Mouse (Mus musculus) lung, embryonic 16.5 days (tissue): ENCODE data around the gene Pitpnm2. TPM values are rescaled to one million over a fixed set of nuclear protein-coding genes. Genes with fewer than 3 reads are reported as not detected.

ENCODE experiments used
- ATAC-seq: fragments of 200-750 bp; cut with Nextera tagmentation; 2 replicates; pipeline ENCODE4 v1.8.0; 2017; ENCODE audit warnings: low read depth, mild to moderate bottlenecking, moderate library complexity
- H3K27ac ChIP-seq: fragments of 300-500 bp; sonication (generic); 2 replicates; pipeline ENCODE4 v1.5.1; 2014; ENCODE audit warnings: mild to moderate bottlenecking, control low read depth, low read length
- H3K27me3 ChIP-seq: fragments of 300-500 bp; sonication (generic); 2 replicates; pipeline ENCODE4 v1.6.1; 2014; ENCODE audit warnings: low read depth, low read length, mixed read lengths; ENCODE audit not compliant: control insufficient read depth, insufficient read depth
- H3K36me3 ChIP-seq: fragments of 300-500 bp; sonication (generic); 2 replicates; pipeline ENCODE4 v1.6.1; 2014; ENCODE audit warnings: low read length; ENCODE audit not compliant: control insufficient read depth, insufficient read depth
- H3K4me1 ChIP-seq: fragments of 300-500 bp; sonication (generic); replicated peaks from 2 replicates; pipeline ENCODE4 v1.6.1; 2014; ENCODE audit warnings: low read length, mixed read lengths; ENCODE audit not compliant: control insufficient read depth, insufficient read depth
- H3K4me2 ChIP-seq: fragments of 300-500 bp; sonication (generic); 2 replicates; pipeline ENCODE4 v1.6.1; 2014; ENCODE audit warnings: low read depth, low read length, control low read depth
- H3K4me3 ChIP-seq: fragments of 300-500 bp; sonication (generic); 2 replicates; pipeline ENCODE4 v1.5.1; 2014; ENCODE audit warnings: mild to moderate bottlenecking, low read length, control low read depth
- H3K9ac ChIP-seq: fragments of 300-500 bp; sonication (generic); 2 replicates; pipeline ENCODE4 v1.6.1; 2014; ENCODE audit warnings: low read length, control low read depth
- H3K9me3 ChIP-seq: fragments of 300-500 bp; sonication (generic); 2 replicates; pipeline ENCODE4 v1.6.1; 2016; ENCODE audit warnings: low read length; ENCODE audit not compliant: control insufficient read depth
- WGBS: fragments of 180-500 bp; shearing (Covaris S2); extraction: QIAGEN DNeasy Blood & Tissue Kit; methylation state at CpG from one replicate; pipeline ENCODE4 v1.1.7; 2014; 5-methylcytosine and 5-hydroxymethylcytosine counted together
- polyA plus RNA-seq: library from polyadenylated mRNA; unstranded; fragments of >200 nt; fragmentation: Nextera tagmentation; extraction: Ambion mirVana; gene quantifications from 2 replicates; pipeline ENCODE4 v1.2.1, GENCODE M21; 2015

The Pitpnm2 gene
- polyA plus RNA-seq, 1 experiment from 2014 or later: 6.6 TPM

DNA sequence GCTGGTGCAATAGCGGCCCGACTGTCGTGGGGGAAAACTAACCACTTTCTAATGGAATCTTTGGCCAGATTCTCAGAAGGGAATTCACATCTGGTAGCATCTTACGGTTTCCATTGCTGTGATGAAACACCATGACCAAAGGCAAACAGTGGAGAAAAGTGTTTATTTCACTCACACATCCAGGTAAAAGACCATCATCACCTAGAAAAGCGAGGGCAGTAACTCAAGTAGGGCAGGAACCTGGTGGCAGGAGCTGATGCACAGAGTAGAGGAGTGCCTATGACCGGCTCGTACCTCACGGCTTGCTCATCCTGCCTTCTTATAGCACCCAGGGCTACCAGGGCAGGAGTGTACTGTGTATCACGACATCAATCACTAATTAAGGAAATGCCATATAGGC, 146.0 kb downstream of the Pitpnm2 start:
- no peaks in the 10 kb centered on the region for H3K27me3 ChIP-seq
- H3K9me3 ChIP-seq: no peaks in the 10 kb centered on the region

DNA sequence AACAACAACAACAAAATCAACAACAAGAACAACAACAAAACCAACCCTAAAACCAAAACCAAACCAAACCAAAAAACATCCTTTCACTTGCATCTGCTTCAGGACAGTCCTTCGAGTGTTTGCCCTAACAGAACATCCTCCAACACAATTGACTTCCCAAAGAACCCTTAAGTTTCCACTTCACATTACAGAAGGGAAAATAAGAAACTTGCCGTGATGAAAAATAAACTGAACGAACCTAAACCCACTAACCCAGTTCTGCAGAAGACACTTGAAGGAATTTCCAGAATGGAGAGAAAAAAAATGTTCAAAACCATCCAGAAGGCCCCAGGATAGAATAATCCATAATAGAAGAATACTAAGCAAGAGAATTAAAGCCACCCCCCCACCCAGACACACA, 146.5 kb downstream of the Pitpnm2 start:
- no peak for ATAC-seq
- Histone ChIP-seq H3K27me3 (no peaks in the 10 kb centered on the region), H3K9ac (no peak overlapping the region), H3K4me3 (no peak overlapping the region), H3K36me3 (no peaks in the 10 kb centered on the region), H3K27ac (no peak overlapping the region), H3K9me3 (no peaks in the 10 kb centered on the region), H3K4me1 (no peaks in the 10 kb centered on the region), H3K4me2 (no peak overlapping the region)
- WGBS: 65% methylated on average over 3 of the region's 3 CpGs

More for the DNA sequence above, 146.0 kb downstream of the Pitpnm2 start:
- Histone ChIP-seq H3K36me3 (no peaks in the 10 kb centered on the region), H3K4me2 (no peak overlapping the region), H3K4me3 (no peak overlapping the region), H3K4me1 (no peaks in the 10 kb centered on the region), H3K27ac (no peak overlapping the region), H3K9ac (no peak overlapping the region)
- no peak for ATAC-seq
- 93% methylated on average over 9 of the region's 9 CpGs for WGBS

DNA sequence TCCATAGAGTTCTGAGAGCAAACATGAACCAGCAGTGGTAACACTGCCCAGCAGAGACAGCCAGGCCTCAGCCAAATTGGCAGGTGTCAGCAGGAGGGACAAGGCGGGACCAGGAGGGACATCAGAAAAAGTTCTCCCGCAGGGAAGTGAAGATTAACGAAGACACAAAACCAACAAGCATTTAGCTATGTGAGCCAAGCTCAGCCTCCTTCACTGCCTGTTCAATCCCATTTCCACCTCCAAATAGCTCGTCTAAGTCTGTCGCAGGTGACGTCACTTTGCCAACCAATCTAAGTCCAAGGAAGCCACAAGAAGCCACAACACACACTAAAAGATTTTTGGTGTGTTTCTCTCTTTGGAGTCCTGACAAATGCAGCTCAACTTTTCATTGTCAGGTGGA, 147.2 kb downstream of the Pitpnm2 start:
- H3K4me1 ChIP-seq: no peaks in the 10 kb centered on the region
- H3K4me3 ChIP-seq: no peak overlapping the region
- H3K27ac ChIP-seq: no peak overlapping the region
- WGBS: 79% methylated on average over 6 of the region's 6 CpGs
- no peaks in the 10 kb centered on the region for H3K27me3 ChIP-seq
- H3K4me2 ChIP-seq: no peak overlapping the region
- H3K36me3 ChIP-seq: no peaks in the 10 kb centered on the region
- H3K9me3 ChIP-seq: no peaks in the 10 kb centered on the region
- no peak overlapping the region for H3K9ac ChIP-seq
- ATAC-seq: no peak

DNA sequence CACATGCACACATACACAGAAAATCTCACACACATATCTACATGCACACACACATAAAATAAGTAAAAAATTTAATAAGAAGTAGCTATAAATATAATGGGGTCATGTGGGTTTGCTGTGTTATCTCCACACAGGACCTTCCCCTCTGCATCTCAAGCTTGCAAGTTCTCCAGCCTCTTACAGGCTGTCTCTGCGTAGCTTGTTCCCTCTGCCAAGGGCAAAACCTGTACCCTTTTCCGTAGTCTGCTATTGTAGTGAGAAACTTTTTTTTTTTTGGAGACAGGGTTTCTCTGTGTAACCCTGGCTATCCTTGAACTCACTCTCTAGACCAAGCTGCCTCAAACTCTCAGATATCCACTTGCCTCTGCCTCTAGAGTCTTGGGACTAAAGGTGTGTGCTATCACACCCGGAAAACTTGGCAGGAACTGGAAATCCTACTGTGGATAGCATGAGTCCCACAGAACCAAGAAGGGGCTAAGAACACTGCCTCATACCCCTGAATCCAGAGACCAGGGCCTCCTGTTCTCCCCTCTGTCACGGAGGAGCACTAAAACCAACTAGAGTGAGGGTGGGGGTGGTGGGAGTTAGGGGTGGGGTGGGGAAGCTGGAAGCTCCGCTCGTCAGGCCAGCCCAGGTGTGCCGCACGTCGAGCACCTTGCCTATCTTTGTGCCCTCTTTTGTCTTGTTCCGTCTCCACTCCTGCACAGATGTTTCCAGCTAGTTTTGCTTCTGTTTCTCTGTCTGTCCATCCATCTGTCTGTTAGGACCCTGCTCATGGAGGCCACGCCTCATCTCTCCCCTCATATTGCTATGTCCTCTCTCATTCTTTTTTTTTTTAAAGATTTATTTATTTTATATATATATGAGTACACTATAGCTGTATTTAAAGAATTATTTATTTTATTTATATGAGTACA, 149.2 kb downstream of the Pitpnm2 start:
- no peaks in the 10 kb centered on the region for H3K9me3 ChIP-seq
- 80% methylated on average over 11 of the region's 11 CpGs for WGBS
- ATAC-seq: no peak

GRCm38 (mm10) chr5:124098923-124099322, 150.6 kb downstream of the Pitpnm2 start:
- H3K4me3 ChIP-seq: no peak overlapping the region
- H3K36me3 ChIP-seq: no peaks in the 10 kb centered on the region
- H3K9ac ChIP-seq: no peak overlapping the region
- ATAC-seq: no peak
- peaks cover 10% of the 10 kb centered on the region for H3K4me1 ChIP-seq
- 73% methylated on average over 2 of the region's 2 CpGs for WGBS
- H3K27me3 ChIP-seq: no peaks in the 10 kb centered on the region
- no peak overlapping the region for H3K4me2 ChIP-seq
- H3K9me3 ChIP-seq: no peaks in the 10 kb centered on the region
- H3K27ac ChIP-seq: no peak overlapping the region

More for the DNA sequence above, 149.2 kb downstream of the Pitpnm2 start:
- H3K4me3 ChIP-seq: no peak overlapping the region
- no peak overlapping the region for H3K4me2 ChIP-seq
- H3K27me3 ChIP-seq: no peaks in the 10 kb centered on the region
- H3K36me3 ChIP-seq: no peaks in the 10 kb centered on the region
- no peak overlapping the region for H3K9ac ChIP-seq
- no peak overlapping the region for H3K27ac ChIP-seq
- peaks cover 5% of the 10 kb centered on the region for H3K4me1 ChIP-seq

DNA sequence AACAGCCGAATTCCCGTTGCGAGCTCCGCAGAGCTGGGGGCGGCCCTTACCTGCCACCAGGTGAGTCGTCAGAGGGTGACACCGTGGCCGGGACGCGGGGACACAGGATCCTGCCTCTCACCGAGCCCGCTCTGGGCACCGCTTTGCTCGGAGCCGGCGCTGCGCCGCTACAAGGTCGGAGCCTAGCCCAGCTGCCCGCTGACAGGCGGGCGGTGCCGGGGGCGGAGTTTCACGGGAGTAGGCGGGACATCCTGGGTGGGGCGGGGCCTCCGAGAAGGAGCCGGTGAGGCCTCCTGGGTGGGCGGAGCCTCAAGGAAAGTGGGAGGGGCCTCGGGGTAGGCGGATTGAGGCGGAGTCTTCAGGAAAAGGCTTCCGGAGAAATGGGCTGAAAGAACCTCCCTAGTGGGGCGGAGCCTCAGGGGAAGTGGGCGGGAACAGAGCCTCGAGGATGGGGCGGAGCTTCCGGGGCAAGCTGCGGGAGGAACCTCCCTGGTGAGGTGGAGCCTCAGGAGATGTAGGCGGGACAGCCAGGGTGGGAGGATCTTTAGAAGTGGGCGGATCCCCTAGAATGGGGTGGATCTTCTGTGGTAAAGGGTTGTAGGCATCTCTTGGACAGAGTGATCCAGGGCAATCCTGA, 153.8 kb downstream of the Pitpnm2 start, which contains the start of gene Abcb9:
Gene Abcb9, minus strand, starts transcription at position 203 of the 637 bp plus-strand sequence.
- H3K9me3 ChIP-seq: no peaks in the 10 kb centered on the region
- H3K36me3 ChIP-seq: no peaks in the 10 kb centered on the region
- no peak within 1 kb of the TSS for H3K27ac ChIP-seq
- H3K4me2 ChIP-seq: peak within 1 kb of the TSS; percentile 97
- WGBS: under 1% methylated on average over 42 of the region's 42 CpGs
- peaks cover 17% of the 10 kb centered on the region for H3K4me1 ChIP-seq
- H3K4me3 ChIP-seq: peak within 1 kb of the TSS; percentile 59
- peak within 1 kb of the TSS; percentile 69 for H3K9ac ChIP-seq
- no peaks in the 10 kb centered on the region for H3K27me3 ChIP-seq
- ATAC-seq: peak; percentile 87

- no peak overlapping the region for H3K27ac ChIP-seq
- peaks cover 17% of the 10 kb centered on the region for H3K4me1 ChIP-seq
- no peaks in the 10 kb centered on the region for H3K36me3 ChIP-seq
- H3K27me3 ChIP-seq: no peaks in the 10 kb centered on the region
- peak; percentile 41 for ATAC-seq
- peak overlapping the region; percentile 69 for H3K9ac ChIP-seq
- H3K9me3 ChIP-seq: no peaks in the 10 kb centered on the region
- peak overlapping the region; percentile 97 for H3K4me2 ChIP-seq
- 14% methylated on average over 19 of the region's 19 CpGs for WGBS
- H3K4me3 ChIP-seq: peak overlapping the region; percentile 59
These were observed 154.4 kb downstream of the Pitpnm2 start for GRCm38 (mm10) chr5:124095077-124095581.

DNA sequence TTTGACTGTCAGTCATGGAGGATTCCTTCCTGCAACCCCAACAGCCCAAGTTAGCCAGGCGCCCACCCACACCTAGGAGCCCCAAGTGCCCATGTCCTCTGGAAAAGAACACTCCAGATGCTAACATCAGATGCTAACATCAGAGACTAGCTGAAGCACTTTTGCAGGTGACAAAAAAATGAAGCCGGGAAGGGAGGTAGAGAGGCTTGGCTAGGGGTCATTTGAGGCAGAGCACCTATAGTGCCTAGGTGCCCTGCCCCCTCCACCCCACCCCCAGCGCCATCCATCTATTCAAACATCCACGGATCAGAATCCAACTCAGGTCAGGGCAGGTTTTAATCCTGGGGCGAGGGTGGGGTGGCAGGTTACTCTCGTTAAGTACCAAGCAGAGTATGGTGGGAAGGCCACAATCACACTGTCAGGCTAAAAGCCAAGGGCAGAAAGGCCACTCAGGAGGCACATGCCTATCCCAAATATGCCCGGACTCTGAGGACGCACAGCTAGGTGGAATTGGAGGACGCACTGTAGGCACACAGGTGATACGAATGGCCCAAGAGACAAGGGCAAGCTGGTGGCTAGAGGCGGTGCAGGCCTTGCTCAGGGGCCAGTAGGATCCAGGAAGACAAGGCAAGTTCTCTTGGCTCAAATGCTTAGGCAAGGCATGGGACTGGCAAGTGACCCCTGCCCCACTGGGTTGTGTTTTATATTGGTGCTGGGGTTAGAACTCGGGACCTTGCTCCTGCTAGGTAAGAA, 155.5 kb downstream of the Pitpnm2 start:
- H3K4me1 ChIP-seq: peaks cover 17% of the 10 kb centered on the region
- 83% methylated on average over 12 of the region's 12 CpGs for WGBS
- no peaks in the 10 kb centered on the region for H3K27me3 ChIP-seq

More for the DNA sequence above, 155.5 kb downstream of the Pitpnm2 start:
- H3K27ac ChIP-seq: no peak overlapping the region
- no peak overlapping the region for H3K4me2 ChIP-seq
- H3K9me3 ChIP-seq: no peaks in the 10 kb centered on the region
- ATAC-seq: no peak
- H3K9ac ChIP-seq: no peak overlapping the region
- no peak overlapping the region for H3K4me3 ChIP-seq
- H3K36me3 ChIP-seq: no peaks in the 10 kb centered on the region
